Mouse (Mus musculus): ENCODE measurements around the gene Iqcf3. TPM values are rescaled to one million over a fixed set of nuclear protein-coding genes. Genes with fewer than 3 reads are reported as not detected.
A peak's percentile ranks its signal among the peaks of the same experiment; 100 is the strongest.

Iqcf3 gene
- polyA plus RNA-seq, 1 experiment: not detected

- H3K27me3 ChIP-seq (ENCODE audit: control insufficient read depth, insufficient read depth, low read length): no peaks in the 10 kb centered on the region
- H3K4me1 ChIP-seq (ENCODE audit: control insufficient read depth, insufficient read depth, insufficient read length, low read length): peaks cover 4% of the 10 kb centered on the region; the same call in 1 of the 2 replicates
- no peaks in the 10 kb centered on the region for H3K36me3 ChIP-seq (ENCODE audit: control insufficient read depth, insufficient read depth, low read length)
- 86% methylated on average over 11 of the region's 11 CpGs for WGBS
- no peak overlapping the region for H3K4me3 ChIP-seq (ENCODE audit: low read depth, low read length)
- TF ChIP-seq CTCF (IDR thresholded peaks at IDR 0.05; ENCODE audit: extremely low read depth, insufficient read length, insufficient replicate concordance, low read depth, low read length) (no peak), POLR2A (IDR thresholded peaks at IDR 0.05; ENCODE audit: low read depth, low read length) (no peak)
- H3K27ac ChIP-seq (ENCODE audit: insufficient read depth, low read depth, low read length): no peak overlapping the region
These were observed 860 bp upstream of the Iqcf3 start for GRCm38 (mm10) chr9:106562291-106562690.

DNA sequence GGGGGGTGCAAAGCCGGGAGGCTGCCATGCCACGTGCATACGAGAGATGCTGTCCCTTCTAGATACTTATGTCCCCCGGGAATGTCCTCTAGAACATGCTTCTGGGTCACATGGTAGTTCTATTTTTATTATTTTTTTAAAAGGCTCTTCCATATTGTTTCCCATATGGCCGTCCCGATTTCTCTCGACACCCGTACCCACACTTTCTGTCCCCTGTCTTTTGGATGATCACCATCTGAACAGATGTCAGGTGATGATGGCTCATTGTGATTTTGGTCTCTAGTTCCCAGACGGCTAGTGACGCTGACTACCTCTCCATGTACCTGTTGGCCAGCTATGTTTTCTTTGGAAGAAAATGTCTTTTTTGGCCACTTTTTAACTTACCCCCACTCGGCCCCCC is 26.5 kb downstream of the Iqcf3 start:
- Histone ChIP-seq H3K27me3 (ENCODE audit: control insufficient read depth, insufficient read depth, low read length) (no peaks in the 10 kb centered on the region), H3K36me3 (ENCODE audit: control insufficient read depth, insufficient read depth, low read length) (no peaks in the 10 kb centered on the region), H3K27ac (ENCODE audit: insufficient read depth, low read depth, low read length) (no peak overlapping the region), H3K4me1 (ENCODE audit: control insufficient read depth, insufficient read depth, insufficient read length, low read length) (no peaks in the 10 kb centered on the region), H3K4me3 (ENCODE audit: low read depth, low read length) (no peak overlapping the region)
- TF ChIP-seq POLR2A (IDR thresholded peaks at IDR 0.05; ENCODE audit: low read depth, low read length) (no peak), CTCF (IDR thresholded peaks at IDR 0.05; ENCODE audit: extremely low read depth, insufficient read length, insufficient replicate concordance, low read depth, low read length) (no peak)
- WGBS: 87% methylated on average over 11 of the region's 11 CpGs

GRCm38 (mm10) chr9:106534296-106534695 is 27.1 kb downstream of the Iqcf3 start:
- Histone ChIP-seq H3K4me3 (ENCODE audit: low read depth, low read length) (no peak overlapping the region), H3K27me3 (ENCODE audit: control insufficient read depth, insufficient read depth, low read length) (no peaks in the 10 kb centered on the region), H3K27ac (ENCODE audit: insufficient read depth, low read depth, low read length) (no peak overlapping the region), H3K4me1 (ENCODE audit: control insufficient read depth, insufficient read depth, insufficient read length, low read length) (no peaks in the 10 kb centered on the region), H3K36me3 (ENCODE audit: control insufficient read depth, insufficient read depth, low read length) (no peaks in the 10 kb centered on the region)
- TF ChIP-seq POLR2A (IDR thresholded peaks at IDR 0.05; ENCODE audit: low read depth, low read length) (no peak), CTCF (IDR thresholded peaks at IDR 0.05; ENCODE audit: extremely low read depth, insufficient read length, insufficient replicate concordance, low read depth, low read length) (no peak)
- WGBS: 94% methylated on average over 7 of the region's 7 CpGs

DNA sequence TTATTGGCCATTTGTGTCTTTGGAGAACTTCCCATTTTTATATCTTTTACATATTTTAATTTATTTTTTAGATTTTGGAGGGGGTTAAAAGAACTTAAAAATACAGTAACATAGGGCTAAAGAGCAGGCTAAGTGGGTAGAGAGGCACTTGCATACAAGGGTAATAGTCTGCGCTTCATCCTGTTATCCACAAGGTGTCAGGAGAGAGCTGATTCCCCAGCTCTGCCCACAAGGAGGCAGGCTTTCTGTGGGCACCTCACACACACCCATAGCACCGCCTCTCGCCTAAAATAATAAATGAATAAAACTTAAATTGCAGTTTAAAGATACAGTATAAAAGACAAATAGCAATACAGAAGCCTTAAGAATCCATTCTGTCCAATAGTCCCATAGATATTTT is 29.6 kb downstream of the Iqcf3 start:
- H3K36me3 ChIP-seq (ENCODE audit: control insufficient read depth, insufficient read depth, low read length): no peaks in the 10 kb centered on the region
- no peak for TF ChIP-seq POLR2A (IDR thresholded peaks at IDR 0.05; ENCODE audit: low read depth, low read length)
- peak; percentile 95; the same call in 1 of the 2 replicates for TF ChIP-seq CTCF (IDR thresholded peaks at IDR 0.05; ENCODE audit: extremely low read depth, insufficient read length, insufficient replicate concordance, low read depth, low read length)
- no peaks in the 10 kb centered on the region for H3K27me3 ChIP-seq (ENCODE audit: control insufficient read depth, insufficient read depth, low read length)
- 10% methylated on average over 3 of the region's 3 CpGs for WGBS
- no peak overlapping the region for H3K27ac ChIP-seq (ENCODE audit: insufficient read depth, low read depth, low read length)
- no peaks in the 10 kb centered on the region for H3K4me1 ChIP-seq (ENCODE audit: control insufficient read depth, insufficient read depth, insufficient read length, low read length)
- H3K4me3 ChIP-seq (ENCODE audit: low read depth, low read length): no peak overlapping the region

DNA sequence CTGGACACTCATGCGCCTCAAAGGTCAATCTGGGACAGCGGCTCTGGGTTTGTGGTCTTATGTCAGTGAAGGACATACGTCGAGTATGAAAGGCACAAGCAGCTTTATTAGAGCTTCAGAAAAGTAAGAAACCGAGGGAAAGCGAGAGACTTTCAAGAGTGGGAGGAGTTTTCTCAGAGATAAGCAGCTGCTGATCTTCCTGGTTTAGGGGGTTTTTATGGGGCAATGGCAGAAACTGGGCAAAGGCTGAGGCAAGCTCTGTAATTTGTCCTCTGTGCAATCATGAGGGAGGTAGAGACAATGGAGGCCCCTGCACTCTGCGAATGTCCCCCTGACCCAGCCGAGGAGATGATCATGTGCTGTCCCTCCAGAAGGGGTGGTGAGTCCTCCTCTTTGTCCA is 41.5 kb downstream of the Iqcf3 start:
- TF ChIP-seq POLR2A (IDR thresholded peaks at IDR 0.05; ENCODE audit: low read depth, low read length) (no peak), CTCF (IDR thresholded peaks at IDR 0.05; ENCODE audit: extremely low read depth, insufficient read length, insufficient replicate concordance, low read depth, low read length) (no peak)
- no peak overlapping the region for H3K4me3 ChIP-seq (ENCODE audit: low read depth, low read length)
- WGBS: 40% methylated on average over 8 of the region's 8 CpGs
- H3K4me1 ChIP-seq (ENCODE audit: control insufficient read depth, insufficient read depth, insufficient read length, low read length): no peaks in the 10 kb centered on the region
- no peaks in the 10 kb centered on the region for H3K27me3 ChIP-seq (ENCODE audit: control insufficient read depth, insufficient read depth, low read length)
- no peak overlapping the region for H3K27ac ChIP-seq (ENCODE audit: insufficient read depth, low read depth, low read length)
- no peaks in the 10 kb centered on the region for H3K36me3 ChIP-seq (ENCODE audit: control insufficient read depth, insufficient read depth, low read length)

GRCm38 (mm10) chr9:106519433-106519832 is 42.0 kb downstream of the Iqcf3 start:
- Histone ChIP-seq H3K27ac (ENCODE audit: insufficient read depth, low read depth, low read length) (no peak overlapping the region), H3K36me3 (ENCODE audit: control insufficient read depth, insufficient read depth, low read length) (no peaks in the 10 kb centered on the region), H3K4me3 (ENCODE audit: low read depth, low read length) (no peak overlapping the region), H3K4me1 (ENCODE audit: control insufficient read depth, insufficient read depth, insufficient read length, low read length) (no peaks in the 10 kb centered on the region), H3K27me3 (ENCODE audit: control insufficient read depth, insufficient read depth, low read length) (no peaks in the 10 kb centered on the region)
- no peak for TF ChIP-seq CTCF (IDR thresholded peaks at IDR 0.05; ENCODE audit: extremely low read depth, insufficient read length, insufficient replicate concordance, low read depth, low read length)
- TF ChIP-seq POLR2A (IDR thresholded peaks at IDR 0.05; ENCODE audit: low read depth, low read length): no peak
- 47% methylated on average over 2 of the region's 2 CpGs for whole genome bisulfite sequencing

- no peaks in the 10 kb centered on the region for H3K36me3 ChIP-seq (ENCODE audit: control insufficient read depth, insufficient read depth, low read length)
These were observed 47.2 kb downstream of the Iqcf3 start, which contains the start of gene Iqcf5 for GRCm38 (mm10) chr9:106514273-106514672. TSS of gene Iqcf5 (plus strand) at chr9:106514573.

More at GRCm38 (mm10) chr9:106514273-106514672, 47.2 kb downstream of the Iqcf3 start, which contains the start of gene Iqcf5:
- WGBS: 85% methylated on average over 4 of the region's 4 CpGs
- no peak within 1 kb of the TSS for H3K4me3 ChIP-seq (ENCODE audit: low read depth, low read length)
- H3K4me1 ChIP-seq (ENCODE audit: control insufficient read depth, insufficient read depth, insufficient read length, low read length): no peaks in the 10 kb centered on the region
- H3K27me3 ChIP-seq (ENCODE audit: control insufficient read depth, insufficient read depth, low read length): no peaks in the 10 kb centered on the region; the same call in 1 of the 2 replicates
- H3K27ac ChIP-seq (ENCODE audit: insufficient read depth, low read depth, low read length): no peak within 1 kb of the TSS
- TF ChIP-seq CTCF (IDR thresholded peaks at IDR 0.05; ENCODE audit: extremely low read depth, insufficient read length, insufficient replicate concordance, low read depth, low read length) (no peak), POLR2A (IDR thresholded peaks at IDR 0.05; ENCODE audit: low read depth, low read length) (no peak)
